Mouse (Mus musculus) midbrain, embryonic 12.5 days (tissue): Measurements from ENCODE around the gene Tnfsf13. TPM values are rescaled to one million over a fixed set of nuclear protein-coding genes. Genes with fewer than 3 reads are reported as not detected.

Source experiments
- ATAC-seq: fragments of 200-750 bp; cut with Nextera tagmentation; 2 replicates; pipeline ENCODE4 v1.8.0; 2017; ENCODE audit warnings: low read depth, moderate TSS enrichment, moderate library complexity; ENCODE audit not compliant: low FRiP score
- H3K27ac ChIP-seq: fragments of 300-500 bp; sonication (generic); replicated peaks from 2 replicates; pipeline ENCODE4 v1.5.1; 2016; ENCODE audit warnings: mild to moderate bottlenecking
- H3K27me3 ChIP-seq: fragments of 300-500 bp; sonication (generic); 2 replicates; pipeline ENCODE4 v1.6.1; 2016; ENCODE audit warnings: mild to moderate bottlenecking
- H3K36me3 ChIP-seq: fragments of 300-500 bp; sonication (generic); 2 replicates; pipeline ENCODE4 v1.6.1; 2016
- H3K4me1 ChIP-seq: fragments of 300-500 bp; sonication (generic); 2 replicates; pipeline ENCODE4 v1.6.1; 2016
- H3K4me2 ChIP-seq: fragments of 300-500 bp; sonication (generic); replicated peaks from 2 replicates; pipeline ENCODE4 v1.6.1; 2016; ENCODE audit warnings: mild to moderate bottlenecking, moderate library complexity
- H3K4me3 ChIP-seq: fragments of 300-500 bp; sonication (generic); 2 replicates; pipeline ENCODE4 v1.5.1; 2016; ENCODE audit warnings: mild to moderate bottlenecking
- H3K9ac ChIP-seq: fragments of 300-500 bp; sonication (generic); replicated peaks from 2 replicates; pipeline ENCODE4 v1.6.1; 2016; ENCODE audit warnings: mild to moderate bottlenecking, moderate library complexity
- H3K9me3 ChIP-seq: fragments of 300-500 bp; sonication (generic); 2 replicates; pipeline ENCODE4 v1.6.1; 2016; ENCODE audit warnings: mild to moderate bottlenecking
- WGBS: fragments of 180-500 bp; shearing (Covaris S2); methylation state at CpG from one replicate; pipeline ENCODE4 v1.1.7; 2016; 5-methylcytosine and 5-hydroxymethylcytosine counted together
- microRNA counts: library from miRNA; unstranded; fragments of <30 nt; microRNA quantifications from one replicate; lab custom pipeline; 2017
- microRNA-seq: library from miRNA; unstranded; fragments of <30 nt; microRNA quantifications from one replicate; pipeline ENCODE4, GENCODE M21; 2017
- polyA plus RNA-seq: library from polyadenylated mRNA; unstranded; fragments of >200 nt; fragmentation: Nextera tagmentation; extraction: Ambion mirVana; gene quantifications from 2 replicates; pipeline ENCODE4 v1.2.1, GENCODE M21; 2016

Gene Tnfsf13
- polyA plus RNA-seq, 1 experiment from 2014 or later, result 0.77 TPM

DNA sequence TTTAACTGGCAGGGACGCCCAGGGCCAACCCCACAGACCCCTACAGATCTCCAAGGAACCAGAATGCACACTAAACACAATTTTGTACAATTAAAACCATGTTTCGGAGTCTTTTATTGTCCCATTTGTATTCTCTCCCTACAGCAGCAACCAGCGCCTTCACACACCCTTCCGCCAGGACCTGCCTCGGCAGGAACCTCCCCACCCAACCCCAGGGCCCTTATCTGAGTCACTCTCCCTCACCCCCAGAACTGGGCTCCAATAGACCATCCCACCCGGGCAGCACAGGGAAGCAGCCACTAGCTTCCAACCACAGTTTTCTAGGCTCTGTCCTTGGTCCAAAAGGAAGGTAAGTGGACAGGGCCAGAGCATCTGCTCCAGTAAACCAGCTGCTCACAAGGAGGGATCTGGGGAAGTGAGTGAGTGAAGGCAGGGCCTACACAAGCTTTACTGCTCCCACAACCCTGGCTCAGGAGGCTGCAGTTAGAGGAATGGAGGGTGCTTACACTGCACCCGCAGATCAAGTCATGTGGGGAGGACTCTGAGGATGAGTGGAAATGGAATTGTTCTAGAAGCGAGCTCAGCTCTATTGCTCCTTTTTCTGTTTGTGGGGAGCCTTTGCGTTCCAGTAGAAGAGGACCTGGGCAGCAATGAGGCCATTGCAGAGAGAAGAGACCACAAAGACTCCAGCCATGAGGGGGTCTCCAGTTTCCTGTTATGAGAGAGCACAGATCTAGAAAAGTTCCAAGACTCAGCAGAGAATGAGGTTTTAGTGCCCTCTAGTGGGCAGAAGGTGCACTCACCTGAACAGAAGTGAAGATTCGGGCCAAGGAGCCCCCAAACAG, 28.7 kb downstream of the Tnfsf13 start:
- WGBS, result 83% methylated on average over 10 of the region's 10 CpGs
- H3K27ac ChIP-seq, result no peak overlapping the region
- ATAC-seq, result no peak

GRCm38 (mm10) chr11:69656065-69656455, 29.5 kb downstream of the Tnfsf13 start:
- H3K36me3 ChIP-seq, result peaks cover 70% of the 10 kb centered on the region
- peaks cover 10% of the 10 kb centered on the region for H3K4me1 ChIP-seq
- no peak overlapping the region for H3K27ac ChIP-seq
- H3K27me3 ChIP-seq, result no peaks in the 10 kb centered on the region
- H3K4me2 ChIP-seq, result no peak overlapping the region
- no peak for ATAC-seq
- no peaks in the 10 kb centered on the region for H3K9me3 ChIP-seq
- no peak overlapping the region for H3K4me3 ChIP-seq
- WGBS, result 83% methylated on average over 5 of the region's 5 CpGs
- no peak overlapping the region for H3K9ac ChIP-seq

More for the DNA sequence above, 28.7 kb downstream of the Tnfsf13 start:
- Histone ChIP-seq H3K4me3 (0 out of 2 replicates have a peak overlapping the region, but pooled peaks have one; percentile 0), H3K27me3 (no peaks in the 10 kb centered on the region), H3K9ac (no peak overlapping the region), H3K4me2 (no peak overlapping the region), H3K9me3 (no peaks in the 10 kb centered on the region), H3K4me1 (peaks cover 16% of the 10 kb centered on the region), H3K36me3 (peaks cover 62% of the 10 kb centered on the region)

DNA sequence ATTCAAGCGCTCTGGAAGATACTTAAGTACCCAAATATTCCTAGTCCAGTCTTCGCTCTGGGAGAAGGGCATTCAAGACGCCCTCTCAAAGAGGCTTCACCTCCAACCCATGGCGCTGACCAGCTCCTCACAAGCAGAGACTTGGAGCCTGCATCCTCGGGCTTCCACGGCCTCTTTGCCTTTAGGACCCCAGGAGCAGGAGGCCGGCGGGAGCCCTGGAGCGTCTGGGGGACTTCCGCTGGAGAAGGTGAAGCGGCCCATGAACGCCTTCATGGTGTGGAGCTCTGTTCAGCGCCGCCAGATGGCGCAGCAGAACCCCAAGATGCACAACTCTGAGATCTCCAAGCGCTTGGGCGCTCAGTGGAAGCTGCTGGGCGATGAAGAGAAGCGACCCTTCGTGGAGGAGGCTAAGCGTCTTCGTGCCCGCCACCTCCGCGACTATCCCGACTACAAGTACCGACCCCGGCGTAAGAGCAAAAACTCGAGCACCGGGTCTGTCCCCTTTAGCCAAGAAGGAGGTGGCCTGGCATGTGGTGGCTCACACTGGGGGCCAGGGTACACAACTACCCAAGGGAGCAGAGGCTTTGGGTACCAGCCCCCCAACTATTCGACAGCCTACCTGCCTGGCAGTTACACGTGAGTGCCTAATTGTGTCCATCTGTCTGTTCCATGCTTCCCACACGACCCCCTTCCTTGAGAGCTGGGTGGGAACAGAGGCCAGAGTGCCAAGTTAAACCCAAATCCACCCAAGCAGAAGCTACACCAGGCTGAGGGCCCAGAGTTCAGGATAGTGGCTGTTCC, 30.1 kb downstream of the Tnfsf13 start, which contains the start of gene Sox15:
Gene Sox15 (plus strand): TSS at position 51 of the 801 bp plus-strand sequence.
- H3K4me2 ChIP-seq, result no peak within 1 kb of the TSS
- H3K4me1 ChIP-seq, result peaks cover 9% of the 10 kb centered on the region
- peak within 1 kb of the TSS; percentile 39; the same call in 1 of the 2 replicates for H3K27ac ChIP-seq
- no peaks in the 10 kb centered on the region for H3K9me3 ChIP-seq
- H3K9ac ChIP-seq, result no peak within 1 kb of the TSS
- H3K4me3 ChIP-seq, result no peak within 1 kb of the TSS
- ATAC-seq, result peak; percentile 59; the same call in 1 of the 2 replicates
- peaks cover 75% of the 10 kb centered on the region for H3K36me3 ChIP-seq
- 25% methylated on average over 34 of the region's 34 CpGs for WGBS
- H3K27me3 ChIP-seq, result no peaks in the 10 kb centered on the region

- peaks cover 77% of the 10 kb centered on the region for H3K36me3 ChIP-seq
- no peaks in the 10 kb centered on the region for H3K27me3 ChIP-seq
Measured at GRCm38 (mm10) chr11:69654760-69655159, 30.8 kb downstream of the Tnfsf13 start.

GRCm38 (mm10) chr11:69653399-69653798, 32.2 kb downstream of the Tnfsf13 start:
- peak overlapping the region; percentile 21 for H3K27ac ChIP-seq
- ATAC-seq, result no peak
- H3K9me3 ChIP-seq, result no peaks in the 10 kb centered on the region
- peaks cover 80% of the 10 kb centered on the region for H3K36me3 ChIP-seq
- WGBS, result 53% methylated on average over 5 of the region's 5 CpGs
- H3K4me3 ChIP-seq, result no peak overlapping the region
- H3K9ac ChIP-seq, result no peak overlapping the region
- H3K27me3 ChIP-seq, result no peaks in the 10 kb centered on the region
- H3K4me1 ChIP-seq, result peaks cover 9% of the 10 kb centered on the region
- no peak overlapping the region for H3K4me2 ChIP-seq

More at GRCm38 (mm10) chr11:69654760-69655159, 30.8 kb downstream of the Tnfsf13 start:
- Histone ChIP-seq H3K9ac (no peak overlapping the region), H3K9me3 (no peaks in the 10 kb centered on the region), H3K4me3 (no peak overlapping the region), H3K4me1 (peaks cover 9% of the 10 kb centered on the region), H3K4me2 (no peak overlapping the region), H3K27ac (0 out of 2 replicates have a peak overlapping the region, but pooled peaks have one; percentile 8)
- no peak for ATAC-seq
- WGBS, result 51% methylated on average over 9 of the region's 9 CpGs

- Histone ChIP-seq H3K4me3 (no peak overlapping the region), H3K9me3 (no peaks in the 10 kb centered on the region), H3K27ac (no peak overlapping the region), H3K36me3 (peaks cover 97% of the 10 kb centered on the region), H3K4me2 (no peak overlapping the region), H3K4me1 (no peaks in the 10 kb centered on the region), H3K27me3 (no peaks in the 10 kb centered on the region), H3K9ac (no peak overlapping the region)
- whole genome bisulfite sequencing, result 99% methylated on average over 5 of the region's 5 CpGs
- no peak for ATAC-seq
Measured at GRCm38 (mm10) chr11:69645860-69646259, 39.7 kb downstream of the Tnfsf13 start.

- no peak overlapping the region for H3K27ac ChIP-seq
- ATAC-seq, result no peak
- H3K4me3 ChIP-seq, result 0 out of 2 replicates have a peak overlapping the region, but pooled peaks have one; percentile 4
- H3K4me1 ChIP-seq, result peaks cover 21% of the 10 kb centered on the region
- peaks cover 26% of the 10 kb centered on the region for H3K36me3 ChIP-seq
- peak overlapping the region; percentile 80 for H3K4me2 ChIP-seq
- no peak overlapping the region for H3K9ac ChIP-seq
- 90% methylated on average over 3 of the region's 3 CpGs for WGBS
- H3K27me3 ChIP-seq, result no peaks in the 10 kb centered on the region
- H3K9me3 ChIP-seq, result no peaks in the 10 kb centered on the region
Measured at GRCm38 (mm10) chr11:69635471-69635870, 50.1 kb downstream of the Tnfsf13 start.

GRCm38 (mm10) chr11:69633128-69633866, 52.3 kb downstream of the Tnfsf13 start:
- H3K9me3 ChIP-seq, result no peaks in the 10 kb centered on the region
- peaks cover 9% of the 10 kb centered on the region for H3K36me3 ChIP-seq
- peak overlapping the region; percentile 80 for H3K4me2 ChIP-seq
- H3K27ac ChIP-seq, result peak overlapping the region; percentile 98
- under 1% methylated on average over 41 of the region's 50 CpGs for WGBS
- peak overlapping the region; percentile 99 for H3K4me3 ChIP-seq
- H3K4me1 ChIP-seq, result peaks cover 21% of the 10 kb centered on the region
- peak; percentile 63 for ATAC-seq
- H3K27me3 ChIP-seq, result no peaks in the 10 kb centered on the region
- peak overlapping the region; percentile 96 for H3K9ac ChIP-seq

MicroRNAs encoded within 50 kb of the gene (microRNA counts, 519-probe panel; counts per million panel counts)
- microRNA mmu-miR-1934 (lab: Ali Mortazavi, UCI) (not detected), microRNA mmu-miR-467f (lab: Ali Mortazavi, UCI) (2,729 counts per million, percentile 7 among the panel's probes with 10 or more counts)

Small RNAs within 50 kb of the gene (microRNA-seq; reads per million reads assigned to microRNA genes)
- gene Mir1934 (3.9 reads per million, percentile 15 among the genes with 10 or more reads in this experiment), gene Mir467f (not detected)

Other genes with a start within 250 kb of the Tnfsf13 start
- gene Dnah2, start 136.7 kb downstream of the Tnfsf13 start, polyA plus RNA-seq, result 1.9 and 2.3 TPM in 2 replicates
- gene Efnb3, start 125.6 kb downstream of the Tnfsf13 start, polyA plus RNA-seq, result 78.3 and 84.6 TPM in 2 replicates
- 29.6 and 33.2 TPM in 2 replicates for gene Wrap53, start 105.5 kb downstream of the Tnfsf13 start, polyA plus RNA-seq
- 109 and 117 TPM in 2 replicates for gene Trp53, start 105.4 kb downstream of the Tnfsf13 start, polyA plus RNA-seq
- 11.4 and 15.2 TPM in 2 replicates for gene Atp1b2, start 79.8 kb downstream of the Tnfsf13 start, polyA plus RNA-seq
- not detected in 2 replicates for gene Shbg, start 67.9 kb downstream of the Tnfsf13 start, polyA plus RNA-seq
- gene Sat2, start 63.8 kb downstream of the Tnfsf13 start, polyA plus RNA-seq, result 22.3 and 23.5 TPM in 2 replicates
- 59.2 and 67.1 TPM in 2 replicates for gene Fxr2, start 52.8 kb downstream of the Tnfsf13 start, polyA plus RNA-seq
- not detected in 2 replicates for gene Sox15, start 30.5 kb downstream of the Tnfsf13 start, polyA plus RNA-seq
- 79.4 and 79.9 TPM in 2 replicates for gene Mpdu1, start 23.1 kb downstream of the Tnfsf13 start, polyA plus RNA-seq
- gene Cd68, start 19.6 kb downstream of the Tnfsf13 start, polyA plus RNA-seq, result 7.1 and 7.2 TPM in 2 replicates
- gene Eif4a1, start 13.4 kb downstream of the Tnfsf13 start, polyA plus RNA-seq, result 608 and 698 TPM in 2 replicates
- 108 and 113 TPM in 2 replicates for gene Senp3, start 3.7 kb downstream of the Tnfsf13 start, polyA plus RNA-seq
- 2.2 and 2.9 TPM in 2 replicates for gene Tnfsf12, start 10.1 kb upstream of the Tnfsf13 start, polyA plus RNA-seq
- gene Tnfsfm13, start 10.3 kb upstream of the Tnfsf13 start, polyA plus RNA-seq, result 0.65 and 1.3 TPM in 2 replicates
- 32.0 and 37.1 TPM in 2 replicates for gene Polr2a, start 72.9 kb upstream of the Tnfsf13 start, polyA plus RNA-seq
- gene Slc35g3, start 76.2 kb upstream of the Tnfsf13 start, polyA plus RNA-seq, result 0.18 and 0.27 TPM in 2 replicates
- gene Zbtb4, start 80.1 kb upstream of the Tnfsf13 start, polyA plus RNA-seq, result 2.0 TPM in 2 replicates
- 1.3 and 1.7 TPM in 2 replicates for gene Chrnb1, start 110.2 kb upstream of the Tnfsf13 start, polyA plus RNA-seq
- gene Fgf11, start 116.1 kb upstream of the Tnfsf13 start, polyA plus RNA-seq, result 2.7 and 2.9 TPM in 2 replicates
- 0.42 and 1.2 TPM in 2 replicates for gene Tmem102, start 119.8 kb upstream of the Tnfsf13 start, polyA plus RNA-seq
- gene Gm39566, start 129.5 kb upstream of the Tnfsf13 start, polyA plus RNA-seq, result not detected in 2 replicates
- gene Spem2, start 132.7 kb upstream of the Tnfsf13 start, polyA plus RNA-seq, result not detected in 2 replicates
- 0.46 TPM in 1 of 2 replicates, not detected in the other for gene Spem1, start 136.4 kb upstream of the Tnfsf13 start, polyA plus RNA-seq
- gene Nlgn2, start 152.0 kb upstream of the Tnfsf13 start, polyA plus RNA-seq, result 14.2 and 14.6 TPM in 2 replicates
- gene Tmem256, start 152.7 kb upstream of the Tnfsf13 start, polyA plus RNA-seq, result 284 and 302 TPM in 2 replicates
- gene Plscr3, start 160.6 kb upstream of the Tnfsf13 start, polyA plus RNA-seq, result 62.9 and 70.1 TPM in 2 replicates
- 0.19 and 0.21 TPM in 2 replicates for gene Tnk1, start 172.9 kb upstream of the Tnfsf13 start, polyA plus RNA-seq
- not detected in 2 replicates for gene Tmem95, start 192.2 kb upstream of the Tnfsf13 start, polyA plus RNA-seq
- 2.7 and 3.3 TPM in 2 replicates for gene Kctd11, start 195.6 kb upstream of the Tnfsf13 start, polyA plus RNA-seq
- gene Acap1, start 209.8 kb upstream of the Tnfsf13 start, polyA plus RNA-seq, result 0.50 and 0.73 TPM in 2 replicates
- 21.8 and 23.2 TPM in 2 replicates for gene 2810408A11Rik, start 215.2 kb upstream of the Tnfsf13 start, polyA plus RNA-seq
- 17.4 and 19.3 TPM in 2 replicates for gene Neurl4, start 215.3 kb upstream of the Tnfsf13 start, polyA plus RNA-seq
- gene Gps2, start 228.1 kb upstream of the Tnfsf13 start, polyA plus RNA-seq, result 93.1 and 97.6 TPM in 2 replicates
- gene Eif5a, start 236.2 kb upstream of the Tnfsf13 start, polyA plus RNA-seq, result 1,395 and 1,465 TPM in 2 replicates